ENCODE assay signal across 11 mouse cellular contexts in the genomic region with DNA sequence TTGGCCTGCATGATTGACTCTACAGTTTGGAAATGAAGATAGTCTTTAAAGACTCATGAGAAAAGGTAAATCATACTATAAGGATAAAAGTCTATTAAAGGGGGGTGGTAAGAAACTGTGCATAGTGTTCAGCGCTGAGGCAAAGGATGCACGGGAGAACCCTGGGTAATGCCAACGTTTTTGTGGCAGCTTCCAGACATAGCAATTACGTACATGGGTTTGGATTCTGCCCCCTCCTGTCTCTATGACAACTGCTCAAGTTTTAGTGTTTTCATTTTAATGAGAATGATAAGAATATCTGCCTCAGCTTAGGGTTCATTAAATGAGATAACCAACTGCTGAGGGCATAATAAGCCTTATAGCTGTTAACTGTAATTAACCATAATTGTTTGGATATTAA.
"Had no signal": no experiment of that assay in that cellular context is flagged by ENCODE, and none has a peak within 500 bp of the region (broad histone marks: within the 10 kb centered on the region; RNA-seq: fewer than 3 reads in every experiment).

No protein-coding gene starts in this region.

- H3K9ac ChIP-seq: lung, embryonic 14.5 days; midbrain, embryonic 13.5 days; midbrain, embryonic 15.5 days; neural tube, embryonic 12.5 days had no signal

- ATAC-seq: midbrain, embryonic 13.5 days; midbrain, embryonic 15.5 days had no signal

- H3K36me3 ChIP-seq: midbrain, embryonic 13.5 days; midbrain, embryonic 15.5 days; neural tube, embryonic 12.5 days had no signal

- H3K27ac ChIP-seq: midbrain, embryonic 13.5 days; midbrain, embryonic 15.5 days; neural tube, embryonic 12.5 days had no signal

- H3K4me3 ChIP-seq: midbrain, embryonic 13.5 days; midbrain, embryonic 15.5 days; neural tube, embryonic 12.5 days had no signal

- DNase-seq: lung, adult 18-20 months; lung, embryonic 14.5 days; lung, postnatal 10 days; lung, postnatal 4 days; right cerebral cortex, postnatal 14 days; thymus, adult 2 months; thymus, postnatal 25 days; thymus, postnatal 4 days had no signal

- H3K9me3 ChIP-seq: midbrain, embryonic 13.5 days; midbrain, embryonic 15.5 days; neural tube, embryonic 12.5 days had no signal

- H3K27me3 ChIP-seq: midbrain, embryonic 13.5 days; midbrain, embryonic 15.5 days; neural tube, embryonic 12.5 days had no signal
